Mouse (Mus musculus): ENCODE results near the gene Magt1.
"Not testable (repeated sequence)": the region's sequence is repeated elsewhere in the genome, so short reads cannot be mapped to it uniquely, and the experiment has no call there.

Gene Magt1

DNA sequence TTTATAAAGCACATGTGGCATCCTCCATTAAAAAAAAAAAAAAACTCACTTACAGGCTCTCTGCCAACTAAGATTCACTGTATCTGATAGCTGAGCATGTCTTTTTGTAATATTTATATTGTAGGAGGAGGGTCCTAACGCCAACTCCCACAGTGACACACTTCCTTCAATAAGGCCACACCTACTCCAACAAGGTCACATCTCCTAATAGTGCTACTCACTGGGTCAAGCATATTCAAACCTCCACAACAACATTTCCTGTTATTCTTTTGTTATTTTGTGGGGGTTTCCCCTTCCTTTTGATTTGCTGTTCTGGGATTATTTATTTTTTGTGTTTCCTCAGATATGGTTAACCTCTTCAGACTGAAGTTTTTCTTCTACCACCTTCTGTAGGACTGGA is 65.3 kb downstream of the Magt1 start:
- DNase-seq (ENCODE audit: inconsistent ontology term) = no peak

DNA sequence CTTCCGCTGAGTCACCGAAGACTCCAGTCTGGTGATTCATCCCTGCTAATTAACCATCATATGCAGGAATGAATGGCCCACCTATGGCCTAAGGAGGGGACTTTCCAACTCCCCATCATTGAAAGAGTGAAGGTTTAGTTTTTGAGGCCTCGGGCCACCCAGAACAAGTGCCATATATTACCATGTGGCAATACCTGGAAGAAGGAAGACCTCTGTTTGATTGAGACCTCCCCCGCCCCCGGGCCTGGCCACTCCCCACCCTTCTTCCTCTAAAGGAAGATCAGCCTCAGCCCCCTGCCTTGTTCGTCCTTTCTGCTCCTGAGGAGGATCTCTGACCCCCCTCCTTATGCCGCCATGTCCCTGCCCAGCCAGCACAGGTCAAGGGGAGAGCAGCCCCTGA is 72.5 kb downstream of the Magt1 start:
- no peak for DNase-seq (ENCODE audit: inconsistent ontology term)

DNA sequence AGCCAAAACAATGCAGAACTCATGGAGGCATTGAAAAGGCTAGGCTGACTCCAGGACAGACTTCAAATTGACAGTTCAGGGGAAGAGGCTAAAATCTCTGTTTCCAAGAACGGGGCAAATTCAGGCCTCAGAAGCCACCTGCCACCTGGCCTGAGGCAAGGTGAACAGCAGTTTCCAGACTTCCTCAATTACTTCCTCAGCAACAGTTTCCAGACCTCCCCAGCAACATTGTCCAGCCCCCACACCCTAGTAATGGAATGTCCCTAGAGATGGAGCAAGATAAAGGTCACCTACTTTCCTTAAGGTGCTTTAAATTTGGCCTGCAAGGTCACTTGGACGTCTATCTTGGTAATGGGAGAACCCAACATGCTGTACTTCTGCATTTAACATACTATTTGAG is 74.0 kb downstream of the Magt1 start:
- no peak for DNase-seq (ENCODE audit: inconsistent ontology term)

DNA sequence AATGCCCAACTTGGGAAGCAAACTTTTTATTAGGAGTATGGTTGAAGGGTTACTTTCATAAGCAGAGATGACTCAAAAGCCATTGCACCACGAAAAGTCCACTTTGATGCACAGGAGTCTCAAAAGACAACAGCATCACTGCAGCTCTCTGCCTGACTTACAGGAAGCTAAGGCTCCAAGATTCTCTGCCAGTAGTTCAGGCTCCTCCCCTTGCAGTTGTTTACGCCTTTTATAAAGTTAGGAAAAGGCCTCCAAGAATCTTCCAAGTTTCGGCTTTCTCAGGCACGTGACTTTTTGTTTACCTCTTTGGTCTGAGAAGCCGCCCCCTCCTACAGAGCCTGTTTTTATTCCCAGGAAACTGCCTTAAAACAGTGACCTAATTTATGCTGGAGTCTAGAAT is 77.4 kb downstream of the Magt1 start:
- no peak for DNase-seq (ENCODE audit: inconsistent ontology term)

DNA sequence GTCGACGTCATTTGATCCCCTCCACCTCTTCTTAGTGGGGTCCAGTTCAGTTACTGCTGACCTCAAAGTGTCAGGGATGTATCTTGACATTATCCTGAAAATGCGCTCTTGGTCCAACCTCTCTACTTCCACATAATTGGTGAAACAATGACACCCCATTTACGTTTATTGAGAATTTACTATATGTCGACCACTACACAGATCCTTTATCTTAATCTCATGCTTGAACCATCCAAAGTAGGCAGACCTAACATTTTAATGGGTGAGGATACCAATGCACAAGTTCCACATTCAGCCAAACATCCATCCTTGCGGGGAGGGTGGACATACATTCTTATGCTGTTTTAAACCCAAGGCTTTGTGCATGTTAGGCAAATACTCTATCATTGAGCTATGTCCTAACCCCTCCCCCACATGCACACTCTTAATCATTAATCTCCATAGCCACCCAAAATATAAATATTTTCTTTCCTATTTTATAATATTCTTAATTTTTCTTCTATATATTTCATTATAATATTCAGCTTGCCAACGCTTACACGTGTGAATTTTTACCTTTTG is 82.1 kb downstream of the Magt1 start:
- no peak for DNase-seq (ENCODE audit: inconsistent ontology term)

DNA sequence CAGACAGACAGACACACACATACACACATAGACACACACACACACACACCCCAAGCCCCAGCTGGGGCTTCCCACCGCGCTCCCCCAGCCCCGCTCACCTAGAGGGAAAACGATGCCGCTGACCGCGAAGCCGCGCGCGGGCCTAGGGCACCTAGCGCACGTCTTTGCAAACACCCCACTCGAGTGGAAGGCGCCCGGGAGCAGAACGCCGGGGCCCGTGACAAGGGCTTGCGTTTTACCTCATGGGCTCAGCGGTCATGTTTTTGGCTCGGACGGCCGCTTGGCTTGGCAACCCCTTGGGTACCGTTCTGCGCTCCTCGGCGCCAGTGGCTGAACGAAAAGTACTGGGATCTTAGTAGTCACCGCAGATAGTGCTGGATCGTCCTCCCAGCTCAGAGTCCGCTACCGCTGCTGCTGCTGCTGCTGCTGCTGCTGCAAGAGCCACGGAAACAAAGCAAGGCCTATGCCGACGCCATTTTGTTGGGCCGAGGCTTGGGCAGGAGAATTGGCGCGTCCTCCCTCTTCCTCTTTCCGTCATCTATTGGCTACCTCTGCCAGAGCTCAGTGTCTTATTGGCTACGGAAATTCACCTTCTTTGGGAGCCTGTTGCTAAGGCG is 82.7 kb downstream of the Magt1 start, which contains the start of gene Atrx:
Atrx (minus strand) TSS at position 543 of the 617 bp plus-strand sequence.
- peak; percentile 75 for DNase-seq (ENCODE audit: inconsistent ontology term)

DNA sequence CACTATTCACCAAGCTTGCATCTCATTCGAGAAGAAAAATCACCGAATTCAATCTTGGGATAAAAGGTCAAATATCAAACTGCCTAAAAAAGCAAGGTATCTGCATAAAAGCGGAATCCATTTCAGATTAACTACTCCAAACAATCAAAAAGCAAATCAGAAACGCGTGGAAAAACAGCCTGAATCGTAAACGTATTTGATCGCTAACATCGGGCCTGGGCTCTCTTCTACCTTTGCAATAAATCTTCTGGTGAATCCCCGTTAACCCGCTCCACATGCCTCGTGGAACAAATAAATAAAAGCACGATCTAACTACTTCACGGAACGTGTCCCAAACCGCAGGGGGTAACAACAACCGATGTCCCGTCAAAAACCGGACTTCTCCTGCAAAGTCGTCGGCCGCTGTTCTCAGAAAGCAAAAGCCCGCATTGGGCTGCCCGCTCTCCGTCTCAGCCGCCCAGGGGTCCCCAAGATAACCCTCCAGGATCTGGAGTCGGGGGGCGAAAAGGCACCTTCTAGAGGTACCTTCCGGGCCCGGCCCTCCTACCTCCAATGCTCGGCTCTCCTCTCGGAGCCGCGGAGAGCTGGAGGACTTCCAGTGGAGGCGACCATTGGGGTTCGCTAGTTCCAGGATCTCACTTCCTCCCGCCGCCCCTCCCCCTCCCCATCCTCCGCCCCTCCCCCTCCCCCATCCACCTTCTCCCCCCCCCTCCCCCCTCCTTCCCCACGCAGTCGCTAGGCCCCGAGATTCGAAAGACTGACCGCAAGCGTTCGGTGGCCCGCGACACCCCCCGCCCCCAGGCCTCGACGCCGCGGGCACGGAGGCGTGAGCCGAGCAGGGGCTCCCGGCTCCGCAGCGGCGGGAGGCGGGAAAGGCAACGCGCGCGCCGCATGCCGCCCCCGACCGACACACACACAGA is 83.5 kb downstream of the Magt1 start:
- peak; percentile 43 for DNase-seq (ENCODE audit: inconsistent ontology term)

DNA sequence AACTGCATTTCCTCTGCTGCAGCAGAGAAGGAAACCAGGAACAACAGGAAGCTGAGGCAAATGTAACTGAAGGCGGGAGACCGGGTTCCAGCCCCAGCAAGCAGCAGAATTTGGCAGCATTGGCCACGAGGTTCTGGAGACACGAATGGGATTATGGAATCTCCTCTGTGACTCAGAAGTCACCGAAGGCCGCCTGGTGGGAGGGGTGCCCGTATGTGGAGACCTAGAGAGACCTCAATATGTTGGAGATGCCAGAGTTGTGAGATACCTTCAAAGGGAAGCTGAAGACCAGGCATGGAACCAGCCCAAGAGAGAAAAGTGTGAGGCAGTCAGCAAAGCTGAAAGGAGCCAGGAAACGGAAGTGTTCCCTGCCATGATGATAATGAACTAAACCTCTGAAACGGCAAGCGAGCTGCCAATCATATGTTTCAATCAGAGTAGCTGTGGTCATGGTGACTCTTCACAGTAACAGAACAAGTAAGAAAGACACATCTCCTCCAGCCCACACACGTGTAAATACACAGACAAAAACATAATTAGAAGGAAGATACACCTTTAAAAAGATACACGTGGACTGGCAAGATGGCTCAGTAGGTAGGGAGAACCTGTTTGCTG is 85.5 kb downstream of the Magt1 start:
- DNase-seq (ENCODE audit: inconsistent ontology term) = peak; percentile 19

DNA sequence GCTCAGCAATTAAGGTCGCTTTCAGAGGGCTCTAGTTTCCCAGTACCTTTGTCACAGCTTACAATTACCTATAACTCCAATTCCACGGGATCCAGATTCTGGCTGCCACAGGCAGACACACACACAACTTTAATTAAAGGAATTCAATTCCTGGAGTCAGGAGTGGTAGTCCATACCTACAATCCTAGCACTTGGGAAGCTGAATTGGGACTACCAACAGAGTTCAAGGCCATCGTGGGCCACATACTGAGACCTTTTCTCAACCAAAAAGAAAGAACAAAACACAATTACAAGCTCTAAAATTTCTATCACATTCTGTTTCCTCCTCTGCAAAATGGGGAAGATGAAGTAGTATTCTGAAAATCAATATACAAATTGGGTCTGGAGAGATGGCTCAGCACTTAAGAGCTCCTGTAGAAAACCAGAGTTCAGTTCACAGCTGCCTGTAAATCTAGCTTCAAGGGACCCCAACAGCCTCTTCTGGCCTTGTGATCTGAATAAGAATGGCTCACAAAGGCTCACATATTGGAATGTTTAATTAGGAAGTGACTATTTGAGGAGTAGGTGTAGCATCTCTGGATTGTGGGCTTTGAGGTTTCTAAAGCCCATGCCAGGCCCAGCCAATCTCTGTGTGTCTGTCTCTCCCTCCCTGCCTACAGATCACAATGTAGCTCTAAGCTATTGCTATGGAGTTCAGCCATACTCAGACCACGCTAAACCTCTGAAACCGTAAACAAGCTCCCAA is 87.2 kb downstream of the Magt1 start:
- DNase-seq (ENCODE audit: inconsistent ontology term) = peak; percentile 14

DNA sequence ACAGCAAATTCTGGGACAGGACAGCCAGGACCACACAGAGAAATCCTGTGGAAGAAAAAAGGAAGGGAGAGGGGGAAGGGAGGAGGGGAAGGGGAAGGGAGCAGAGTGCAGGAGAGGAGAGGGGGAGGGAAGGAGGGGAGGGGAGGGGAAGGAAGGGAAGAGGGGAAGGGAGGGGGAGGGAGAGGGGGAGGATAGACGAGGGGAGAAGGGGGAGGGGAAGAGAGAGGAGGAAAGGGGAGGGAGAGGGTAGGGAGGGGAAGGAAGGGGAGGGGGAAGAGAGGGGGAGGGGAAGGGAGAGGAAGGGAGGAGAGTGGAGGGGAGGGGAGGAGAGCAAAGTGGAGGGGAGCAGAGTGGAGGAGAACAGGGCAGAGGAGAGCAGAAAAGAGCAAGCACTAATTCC is 87.8 kb downstream of the Magt1 start:
- no peak for DNase-seq (ENCODE audit: inconsistent ontology term)

DNA sequence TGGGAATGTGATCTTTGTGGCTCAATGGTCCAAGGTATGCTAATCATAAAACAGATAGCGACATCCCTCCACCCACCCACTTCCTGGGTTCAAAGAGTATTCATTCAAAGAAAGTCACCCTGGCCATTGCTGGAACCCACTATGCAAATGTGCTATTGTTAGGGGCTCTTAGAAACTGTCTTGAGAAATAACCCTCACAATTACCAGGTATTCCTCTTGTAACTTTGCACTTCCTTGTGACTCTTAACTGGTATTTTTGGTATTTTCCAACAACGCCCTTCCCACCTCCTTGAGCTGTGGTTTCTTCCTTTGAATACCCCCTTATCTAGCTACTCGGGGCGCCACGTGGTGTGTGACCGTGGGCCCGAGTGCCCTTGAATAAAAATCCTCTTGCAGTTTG is 88.7 kb downstream of the Magt1 start:
- DNase-seq (ENCODE audit: inconsistent ontology term) = not testable (repeated sequence)

DNA sequence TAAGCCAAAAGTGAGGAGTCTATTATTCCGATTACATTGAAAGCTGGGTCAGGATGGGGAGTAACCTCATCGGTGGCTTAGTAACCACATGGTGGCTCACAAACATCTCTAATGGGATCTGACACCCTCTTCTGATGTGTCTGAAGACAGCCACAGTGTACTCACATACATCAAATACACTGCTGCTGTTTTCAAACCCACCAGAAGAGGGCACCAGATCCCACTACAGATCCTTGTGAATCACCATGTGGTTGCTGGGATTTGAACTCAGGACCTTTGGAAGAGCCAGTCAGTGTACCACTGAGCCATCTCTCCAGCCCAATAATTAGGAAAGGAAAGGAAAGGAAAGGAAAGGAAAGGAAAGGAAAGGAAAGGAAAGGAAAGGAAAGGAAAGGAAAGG is 90.3 kb downstream of the Magt1 start:
- no peak for DNase-seq (ENCODE audit: inconsistent ontology term)

All from Muller cell, postnatal 12 days (primary cell).